Mouse (Mus musculus) gastrocnemius, adult 18-20 months (tissue): Measurements from ENCODE around the gene Nfia. TPM values are rescaled to one million over a fixed set of nuclear protein-coding genes. Genes with fewer than 3 reads are reported as not detected.

Experiments used
- DNase-seq: peaks from one replicate; pipeline ENCODE4 v3.0.0; 2021; ENCODE audit warnings: low spot score
- total RNA-seq, 2 experiments: library from RNA; stranded (reverse); gene quantifications; 2 replicates each; pipeline ENCODE4 v1.2.3; 2021

Gene Nfia
- total RNA-seq, 2 experiments from 2014 or later, result 56.3 to 56.9 TPM

GRCm38 (mm10) chr4:98099433-98099832 is 326.9 kb downstream of the Nfia start:
- DNase-seq, result no peak

GRCm38 (mm10) chr4:98101153-98102096 is 328.9 kb downstream of the Nfia start:
- no peak for DNase-seq

GRCm38 (mm10) chr4:98102625-98103336 is 330.2 kb downstream of the Nfia start:
- no peak for DNase-seq

GRCm38 (mm10) chr4:98103337-98103666 is 330.8 kb downstream of the Nfia start:
- no peak for DNase-seq

GRCm38 (mm10) chr4:98104161-98104560 is 331.6 kb downstream of the Nfia start:
- peak; percentile 90 for DNase-seq

GRCm38 (mm10) chr4:98104911-98105702 is 332.6 kb downstream of the Nfia start:
- DNase-seq, result no peak

- DNase-seq, result no peak
Measured at GRCm38 (mm10) chr4:98105971-98106370, 333.4 kb downstream of the Nfia start.

GRCm38 (mm10) chr4:98106445-98107092 is 334.0 kb downstream of the Nfia start:
- no peak for DNase-seq

GRCm38 (mm10) chr4:98107093-98107453 is 334.5 kb downstream of the Nfia start:
- no peak for DNase-seq

GRCm38 (mm10) chr4:98107936-98108675 is 335.6 kb downstream of the Nfia start:
- DNase-seq, result no peak

- DNase-seq, result no peak
Measured at GRCm38 (mm10) chr4:98108676-98109016, 336.1 kb downstream of the Nfia start.

- peak; percentile 81 for DNase-seq
Measured at GRCm38 (mm10) chr4:98109064-98109463, 336.5 kb downstream of the Nfia start.

- DNase-seq, result no peak
Measured at GRCm38 (mm10) chr4:98109911-98110310, 337.4 kb downstream of the Nfia start.

GRCm38 (mm10) chr4:98113289-98114024 is 340.9 kb downstream of the Nfia start:
- no peak for DNase-seq

GRCm38 (mm10) chr4:98114966-98115365 is 342.4 kb downstream of the Nfia start:
- DNase-seq, result no peak

GRCm38 (mm10) chr4:98115401-98115800 is 342.9 kb downstream of the Nfia start:
- no peak for DNase-seq

GRCm38 (mm10) chr4:98116046-98116445 is 343.5 kb downstream of the Nfia start:
- DNase-seq, result no peak

GRCm38 (mm10) chr4:98118126-98118525 is 345.6 kb downstream of the Nfia start:
- no peak for DNase-seq

- no peak for DNase-seq
Measured at GRCm38 (mm10) chr4:98118761-98119675, 346.5 kb downstream of the Nfia start.
